Mouse (Mus musculus) spleen, adult 12 weeks (tissue): ENCODE results near the gene Gm19402.

Experiments
- DNase-seq: peaks from one replicate; pipeline ENCODE4 v3.0.0; 2022; ENCODE audit warnings: low spot score

Gm19402 gene

DNA sequence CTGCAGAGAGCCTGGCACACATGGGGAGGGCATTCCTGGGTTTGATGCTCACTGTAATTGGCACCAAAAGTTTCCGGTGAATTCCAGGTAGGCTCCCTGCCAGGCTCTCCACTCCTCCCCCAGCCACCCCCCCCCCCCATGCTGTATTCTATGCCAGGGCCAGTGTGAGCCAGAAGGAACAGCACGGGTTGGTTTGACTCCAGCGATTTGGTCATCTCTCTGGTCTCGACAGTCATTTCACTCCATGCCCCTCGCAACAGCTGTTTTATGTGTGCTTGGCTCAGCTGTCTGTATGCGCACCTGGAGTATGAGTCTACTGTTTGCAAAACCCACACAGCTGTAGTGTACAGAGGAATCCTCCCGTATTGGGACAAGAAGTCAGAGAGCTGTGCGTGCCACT is 24.2 kb downstream of the Gm19402 start:
- no peak for DNase-seq

DNA sequence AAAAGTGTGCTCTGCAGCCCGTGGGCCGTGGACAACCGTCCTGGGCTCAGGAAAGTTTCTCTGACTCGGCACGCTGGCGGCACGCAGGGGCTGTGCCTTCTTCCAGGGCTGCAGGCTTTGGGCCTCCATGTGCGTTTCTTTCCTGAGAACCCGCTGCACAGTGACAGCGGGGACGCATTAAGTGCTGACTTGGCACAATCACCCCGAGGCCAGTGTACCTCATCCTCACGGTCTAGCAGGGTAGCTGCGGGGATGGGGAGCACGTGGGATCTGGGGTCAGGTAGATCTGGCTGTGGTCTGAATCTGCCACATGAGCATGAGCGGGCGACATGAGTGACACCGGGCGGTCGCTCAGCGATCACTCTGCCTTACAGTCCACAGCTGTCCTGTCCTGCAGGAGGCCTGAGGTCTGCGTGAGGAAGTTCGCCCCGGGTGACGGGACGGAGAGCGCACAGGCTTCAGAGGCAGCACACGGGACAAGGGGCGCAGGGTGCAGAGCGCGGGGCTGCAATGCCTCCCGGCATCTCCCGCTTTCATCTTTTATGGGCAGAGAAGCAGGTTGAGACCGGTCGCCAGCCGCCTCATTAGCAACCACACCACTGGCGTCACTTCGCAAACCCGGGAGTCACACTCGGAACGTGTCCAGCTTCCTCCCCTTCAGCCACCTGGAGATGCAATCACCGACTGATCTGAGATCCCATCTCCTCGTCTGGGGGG is 26.4 kb downstream of the Gm19402 start:
- DNase-seq, result no peak

DNA sequence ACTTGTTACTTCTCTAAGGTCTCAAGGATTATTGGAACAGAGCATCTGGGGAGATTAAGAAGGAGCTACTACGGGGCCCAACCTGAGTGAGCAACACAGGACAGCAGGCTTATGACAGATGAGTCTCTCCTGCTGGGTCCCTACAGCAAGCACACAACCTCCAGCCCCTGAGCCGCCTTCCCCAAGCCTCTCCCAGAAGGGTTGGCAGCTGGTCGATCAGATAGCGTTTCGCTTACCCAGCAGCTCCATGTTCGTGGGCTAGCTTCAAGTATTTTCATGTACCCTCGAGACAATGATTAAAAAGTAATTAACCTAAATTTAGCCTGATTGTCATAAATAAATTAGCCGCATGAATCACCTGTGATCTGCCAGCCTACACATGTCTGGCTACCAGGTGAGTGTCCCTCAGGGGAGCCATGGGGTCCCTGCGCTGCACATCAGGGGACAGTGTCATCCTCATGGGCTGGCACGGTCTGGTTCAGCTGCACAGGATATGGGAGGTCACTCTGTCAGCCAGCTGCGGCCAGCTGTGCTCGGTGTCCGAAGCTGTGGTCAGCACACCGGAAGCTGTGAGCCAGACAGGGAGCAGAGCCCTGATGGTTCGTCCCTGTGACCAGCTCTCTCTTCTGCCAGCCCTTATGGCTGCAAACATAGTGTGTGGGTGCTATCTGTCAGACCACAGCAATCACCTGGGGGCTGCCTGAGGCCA is 32.1 kb downstream of the Gm19402 start:
- no peak for DNase-seq

DNA sequence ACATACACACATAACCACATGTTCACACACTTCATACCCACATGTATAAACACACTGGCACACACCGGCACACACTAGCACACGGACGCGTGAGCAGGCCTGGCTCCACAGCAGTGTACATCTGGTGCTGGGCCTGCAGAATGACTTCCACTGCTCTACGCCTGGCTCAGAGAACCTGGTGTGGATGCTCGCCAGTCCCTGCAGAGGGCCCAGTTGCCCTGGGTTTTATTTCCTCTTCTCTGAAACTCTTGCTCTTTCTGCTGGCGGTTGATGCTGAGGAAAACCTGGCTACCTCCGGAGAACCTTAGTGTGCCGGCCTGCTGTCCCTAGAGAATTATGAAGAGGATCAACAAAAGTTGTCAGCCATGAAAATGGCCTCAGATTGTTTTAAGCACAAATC is 38.5 kb downstream of the Gm19402 start:
- no peak for DNase-seq

DNA sequence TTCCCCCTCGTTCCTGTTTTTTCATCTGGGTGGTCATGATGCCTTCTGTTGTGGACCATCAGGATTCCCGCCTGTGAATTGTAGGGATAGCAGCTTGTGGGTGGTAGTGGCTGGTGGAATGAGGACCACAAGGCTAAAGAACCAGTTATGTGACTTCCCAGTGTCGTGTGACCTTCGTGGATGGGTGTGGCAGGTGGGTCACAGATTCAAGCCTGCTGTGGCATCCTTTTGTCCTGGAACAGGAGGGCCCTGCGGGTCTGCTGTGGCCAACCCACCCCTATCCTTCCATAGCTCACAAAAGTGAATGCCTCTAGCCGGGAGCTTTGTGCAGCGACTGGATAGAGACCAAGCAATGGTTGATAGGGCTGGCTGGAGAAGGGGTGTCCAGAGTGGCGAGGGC is 42.7 kb downstream of the Gm19402 start:
- no peak for DNase-seq

DNA sequence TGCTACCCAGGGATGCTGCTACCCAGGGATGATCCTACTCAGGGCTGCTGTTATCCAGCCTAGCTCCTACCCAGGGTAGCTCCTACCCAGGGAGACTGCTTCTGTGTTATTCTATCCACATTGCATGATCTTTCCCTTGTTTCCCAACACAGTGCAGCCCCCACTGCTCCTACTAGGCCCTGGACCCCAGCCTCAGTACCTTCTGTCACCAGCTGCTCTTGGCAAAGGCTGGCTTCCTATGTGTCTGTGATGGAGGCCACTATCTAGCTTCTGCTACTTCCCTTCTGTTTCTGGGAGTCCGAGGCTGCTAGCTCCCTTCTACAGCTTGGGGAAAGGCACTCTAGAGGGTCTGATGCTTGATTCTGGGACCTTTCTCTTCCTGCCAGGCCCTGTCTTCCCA is 43.1 kb downstream of the Gm19402 start:
- DNase-seq, result no peak

DNA sequence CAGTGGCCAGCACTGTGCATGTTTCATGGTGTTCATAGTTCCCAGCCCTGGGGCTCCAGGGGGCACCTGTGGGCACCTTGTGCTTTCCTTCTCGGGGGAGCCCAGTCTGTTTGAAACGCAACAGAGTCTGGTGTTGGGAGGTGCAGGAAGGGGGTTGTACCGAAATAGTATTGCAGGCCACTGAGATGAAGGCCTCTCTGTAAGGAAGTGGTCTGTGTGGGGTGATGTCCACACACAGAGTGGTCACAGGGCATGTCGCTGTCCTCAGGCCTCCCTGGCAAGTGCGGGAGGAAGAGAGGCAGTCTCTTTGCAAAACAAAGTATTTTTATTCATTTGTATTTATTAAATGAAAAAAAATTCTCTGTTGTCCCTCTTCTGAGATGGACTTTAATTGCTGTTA is 45.0 kb downstream of the Gm19402 start:
- DNase-seq, result no peak

DNA sequence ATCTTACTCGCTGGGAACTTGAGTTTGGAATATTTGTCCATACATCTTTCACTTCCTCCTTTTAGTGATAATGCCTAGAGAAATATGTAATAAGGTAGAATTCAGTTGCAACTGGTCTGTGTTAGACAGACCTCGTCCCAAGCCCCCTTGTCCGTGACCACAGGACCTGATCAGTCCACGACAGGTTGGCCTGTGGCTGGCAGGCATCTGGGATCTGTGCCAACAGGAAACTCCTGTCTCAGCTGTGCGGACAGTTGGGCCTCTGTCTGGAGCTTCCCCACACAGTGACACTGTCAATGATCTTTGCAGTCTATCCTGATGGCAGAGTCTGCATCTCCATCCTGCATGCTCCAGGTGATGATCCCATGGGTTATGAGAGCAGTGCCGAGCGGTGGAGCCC is 47.4 kb downstream of the Gm19402 start:
- DNase-seq, result no peak
